Mouse (Mus musculus) brain, embryonic 14.5 days (tissue): Measurements from ENCODE around the gene Mcf2l.
A peak's percentile ranks its signal among the peaks of the same experiment; 100 is the strongest.

Experiments
- CTCF ChIP-seq: fragments of 200-500 bp; IDR thresholded peaks from 2 replicates; pipeline ENCODE4 v1.5.1; 2012; ENCODE audit warnings: inconsistent platforms, mild to moderate bottlenecking, moderate library complexity, borderline replicate concordance; ENCODE audit not compliant: insufficient read depth, insufficient read length; ENCODE audit errors: extremely low read depth
- POLR2A ChIP-seq: fragments of 200-500 bp; IDR thresholded peaks from 2 replicates; pipeline ENCODE4 v1.6.1; 2012; ENCODE audit warnings: mild to moderate bottlenecking, inconsistent platforms, borderline replicate concordance; ENCODE audit not compliant: poor library complexity, insufficient read depth, insufficient read length, severe bottlenecking; ENCODE audit errors: extremely low read depth

DNA sequence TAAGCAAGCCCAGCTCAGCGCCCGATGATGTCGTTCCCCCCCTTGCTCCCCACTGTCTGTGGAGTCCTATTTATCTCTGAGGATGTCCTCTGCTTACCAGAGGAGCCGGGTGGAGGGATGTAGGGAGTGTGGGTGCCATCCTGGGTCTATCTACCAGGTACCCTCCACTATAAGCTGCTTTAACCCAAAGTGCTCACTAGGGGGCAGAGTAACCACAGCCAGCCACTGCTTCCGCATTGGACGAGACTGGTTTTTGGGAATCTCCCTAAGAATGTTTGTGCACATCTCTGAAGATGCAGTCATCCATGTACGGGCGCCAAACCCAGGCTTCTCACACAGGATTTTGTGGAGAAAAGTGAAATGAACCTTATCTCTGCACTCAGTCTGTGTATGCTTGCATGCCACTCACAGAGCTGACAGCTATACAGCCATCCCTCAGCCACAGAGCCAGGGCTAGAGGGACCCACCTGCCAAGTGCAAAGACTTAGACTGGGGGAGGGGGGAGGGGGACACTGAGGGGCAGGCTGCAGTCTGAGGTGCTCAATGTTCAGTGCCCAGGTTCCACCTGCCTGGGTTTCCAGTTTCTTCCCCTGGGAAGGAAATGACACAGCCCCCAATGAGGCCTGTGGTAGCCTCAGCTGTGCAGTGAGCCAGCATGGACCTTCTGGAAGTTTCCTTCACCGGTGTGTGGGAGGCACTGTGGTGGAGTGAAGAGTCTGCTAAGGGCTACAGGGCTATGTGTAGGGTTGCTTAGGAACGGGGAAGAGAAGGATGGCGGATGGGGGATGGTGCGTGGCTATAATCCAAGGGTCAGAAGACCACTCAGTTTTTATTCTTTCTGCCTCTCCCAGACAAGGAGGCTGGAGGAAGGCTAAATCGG, 23.1 kb downstream of the Mcf2l start:
- peak; percentile 85 for TF ChIP-seq CTCF
- no peak for TF ChIP-seq POLR2A
